Mouse (Mus musculus) fibroblast of lung, adult 2 months (primary cell): ENCODE data around the gene Fsd1.

Source experiments
- DNase-seq: peaks from one replicate; pipeline ENCODE4 v3.0.0-alpha.2; 2011; ENCODE audit warnings: low read depth

The Fsd1 gene

GRCm38 (mm10) chr17:56009962-56010240, 23.6 kb downstream of the Fsd1 start:
- no peak for DNase-seq

- DNase-seq: no peak
Measured at GRCm38 (mm10) chr17:56010255-56010654, 23.9 kb downstream of the Fsd1 start.

- DNase-seq: no peak
Measured at GRCm38 (mm10) chr17:56010681-56011080, 24.4 kb downstream of the Fsd1 start.

GRCm38 (mm10) chr17:56011441-56011840, 25.1 kb downstream of the Fsd1 start:
- no peak for DNase-seq

GRCm38 (mm10) chr17:56015293-56015692, 29.0 kb downstream of the Fsd1 start:
- no peak for DNase-seq

- no peak for DNase-seq
Measured at GRCm38 (mm10) chr17:56016382-56016781, 30.1 kb downstream of the Fsd1 start.

- DNase-seq: no peak
Measured at GRCm38 (mm10) chr17:56016793-56017785, 30.8 kb downstream of the Fsd1 start.

- DNase-seq: no peak
Measured at GRCm38 (mm10) chr17:56017848-56018247, 31.5 kb downstream of the Fsd1 start.

- DNase-seq: no peak
Measured at GRCm38 (mm10) chr17:56018347-56019131, 32.2 kb downstream of the Fsd1 start.

- no peak for DNase-seq
Measured at GRCm38 (mm10) chr17:56020400-56021084, 34.2 kb downstream of the Fsd1 start.

GRCm38 (mm10) chr17:56021161-56021910, 35.0 kb downstream of the Fsd1 start:
- no peak for DNase-seq

GRCm38 (mm10) chr17:56022131-56022988, 36.1 kb downstream of the Fsd1 start:
- no peak for DNase-seq

GRCm38 (mm10) chr17:56022989-56023290, 36.6 kb downstream of the Fsd1 start:
- no peak for DNase-seq

GRCm38 (mm10) chr17:56023386-56023785, 37.1 kb downstream of the Fsd1 start:
- DNase-seq: no peak

GRCm38 (mm10) chr17:56024476-56024875, 38.2 kb downstream of the Fsd1 start:
- DNase-seq: no peak

GRCm38 (mm10) chr17:56024931-56025330, 38.6 kb downstream of the Fsd1 start:
- DNase-seq: no peak

GRCm38 (mm10) chr17:56026303-56026702, 40.0 kb downstream of the Fsd1 start:
- DNase-seq: peak; percentile 75

GRCm38 (mm10) chr17:56026881-56027280, 40.6 kb downstream of the Fsd1 start:
- no peak for DNase-seq

- DNase-seq: no peak
Measured at GRCm38 (mm10) chr17:56027801-56028441, 41.6 kb downstream of the Fsd1 start.

- DNase-seq: no peak
Measured at GRCm38 (mm10) chr17:56030238-56030870, 44.0 kb downstream of the Fsd1 start.
